Mouse (Mus musculus) kidney, adult 2 months (tissue): ENCODE results near the gene Utrn. TPM values are rescaled to one million over a fixed set of nuclear protein-coding genes. Genes with fewer than 3 reads are reported as not detected.

Experiments used
- DNase-seq: peaks from one replicate; pipeline ENCODE4 v3.0.0; 2021
- H3K27ac ChIP-seq: fragments of 200-500 bp; 2 replicates; pipeline ENCODE4 v1.5.1; 2012; ENCODE audit warnings: low read depth, low read length, control low read depth, inconsistent platforms; ENCODE audit not compliant: insufficient read depth
- H3K27me3 ChIP-seq: fragments of 200-500 bp; replicated peaks from 2 replicates; pipeline ENCODE4 v1.6.1; 2012; ENCODE audit warnings: mild to moderate bottlenecking, moderate library complexity, low read length, inconsistent platforms; ENCODE audit not compliant: control insufficient read depth, insufficient read depth
- H3K36me3 ChIP-seq: fragments of 200-500 bp; 2 replicates; pipeline ENCODE4 v1.6.1; 2012; ENCODE audit warnings: mild to moderate bottlenecking, moderate library complexity, low read length, inconsistent platforms; ENCODE audit not compliant: control insufficient read depth, insufficient read depth
- H3K4me1 ChIP-seq: fragments of 200-500 bp; 2 replicates; pipeline ENCODE4 v1.6.1; 2011; ENCODE audit warnings: low read length; ENCODE audit not compliant: control insufficient read depth, insufficient read depth
- H3K4me3 ChIP-seq: fragments of 200-500 bp; 2 replicates; pipeline ENCODE4 v1.5.1; 2011; ENCODE audit warnings: mild to moderate bottlenecking, low read depth, low read length, control low read depth; ENCODE audit not compliant: insufficient read depth
- CTCF ChIP-seq: fragments of 200-500 bp; conservative IDR thresholded peaks from 2 replicates; pipeline ENCODE4 v1.5.1; 2011; ENCODE audit warnings: low read depth, mild to moderate bottlenecking, control low read depth, low read length, moderate library complexity, mixed read lengths; ENCODE audit not compliant: insufficient read depth, insufficient read length
- POLR2A ChIP-seq: fragments of 200-500 bp; IDR thresholded peaks from one replicate; pipeline ENCODE4 v1.6.1; 2011; ENCODE audit warnings: low read depth, low read length, control low read depth
- WGBS: fragments of 180-500 bp; shearing (Covaris S2); methylation state at CpG from one replicate; pipeline ENCODE4 v1.1.7; 2018; 5-methylcytosine and 5-hydroxymethylcytosine counted together
- polyA plus RNA-seq: library from polyadenylated mRNA; depleted of rRNA; stranded (reverse); fragments of >200 nt; gene quantifications from 2 replicates; pipeline ENCODE4 v1.2.3, GENCODE M21; 2012; rRNA removed

The Utrn gene
- polyA plus RNA-seq, 1 experiment = 20.8 TPM

- Histone ChIP-seq H3K4me1 (no peaks in the 10 kb centered on the region), H3K27me3 (no peaks in the 10 kb centered on the region), H3K4me3 (no peak overlapping the region), H3K27ac (no peak overlapping the region), H3K36me3 (no peaks in the 10 kb centered on the region)
- 90% methylated on average over 1 of the region's 1 CpGs for WGBS
- TF ChIP-seq CTCF (no peak), POLR2A (no peak)
- no peak for DNase-seq
Observed at GRCm38 (mm10) chr10:12374741-12375140, 494.4 kb downstream of the Utrn start.

DNA sequence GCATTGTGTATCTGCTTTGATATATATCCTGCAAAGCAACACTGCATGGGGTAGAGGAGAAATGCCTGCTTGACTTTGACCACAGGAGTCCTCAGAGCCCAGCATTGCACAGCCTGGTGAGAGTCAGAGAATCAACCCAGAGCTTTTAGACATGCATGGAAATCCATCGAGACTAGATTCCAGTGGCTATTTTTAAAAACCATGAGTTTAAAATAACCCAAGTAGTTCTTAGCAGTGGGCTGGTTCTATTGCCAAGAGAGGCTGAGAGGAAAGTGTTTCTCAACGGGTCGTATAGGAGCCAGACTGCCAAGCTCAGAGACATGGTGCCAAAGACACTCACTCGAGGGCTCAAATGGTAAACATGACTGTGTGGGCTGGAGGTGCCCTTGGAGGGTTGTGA, 514.6 kb downstream of the Utrn start:
- Histone ChIP-seq H3K27ac (no peak overlapping the region), H3K4me1 (no peaks in the 10 kb centered on the region), H3K36me3 (no peaks in the 10 kb centered on the region), H3K4me3 (no peak overlapping the region), H3K27me3 (no peaks in the 10 kb centered on the region)
- DNase-seq = no peak
- WGBS = 85% methylated on average over 4 of the region's 4 CpGs
- TF ChIP-seq POLR2A = no peak
- TF ChIP-seq CTCF = no peak

- no peaks in the 10 kb centered on the region for H3K27me3 ChIP-seq
- no peaks in the 10 kb centered on the region for H3K36me3 ChIP-seq
- TF ChIP-seq CTCF (no peak), POLR2A (no peak)
- no peaks in the 10 kb centered on the region for H3K4me1 ChIP-seq
- no peak overlapping the region for H3K27ac ChIP-seq
- 82% methylated on average over 5 of the region's 5 CpGs for WGBS
- no peak overlapping the region for H3K4me3 ChIP-seq
- DNase-seq = no peak
Observed at GRCm38 (mm10) chr10:12354106-12354505, 515.1 kb downstream of the Utrn start.

GRCm38 (mm10) chr10:12339704-12340558, 529.2 kb downstream of the Utrn start:
- WGBS = 66% methylated on average over 10 of the region's 10 CpGs
- H3K4me3 ChIP-seq = no peak overlapping the region
- DNase-seq = no peak

DNA sequence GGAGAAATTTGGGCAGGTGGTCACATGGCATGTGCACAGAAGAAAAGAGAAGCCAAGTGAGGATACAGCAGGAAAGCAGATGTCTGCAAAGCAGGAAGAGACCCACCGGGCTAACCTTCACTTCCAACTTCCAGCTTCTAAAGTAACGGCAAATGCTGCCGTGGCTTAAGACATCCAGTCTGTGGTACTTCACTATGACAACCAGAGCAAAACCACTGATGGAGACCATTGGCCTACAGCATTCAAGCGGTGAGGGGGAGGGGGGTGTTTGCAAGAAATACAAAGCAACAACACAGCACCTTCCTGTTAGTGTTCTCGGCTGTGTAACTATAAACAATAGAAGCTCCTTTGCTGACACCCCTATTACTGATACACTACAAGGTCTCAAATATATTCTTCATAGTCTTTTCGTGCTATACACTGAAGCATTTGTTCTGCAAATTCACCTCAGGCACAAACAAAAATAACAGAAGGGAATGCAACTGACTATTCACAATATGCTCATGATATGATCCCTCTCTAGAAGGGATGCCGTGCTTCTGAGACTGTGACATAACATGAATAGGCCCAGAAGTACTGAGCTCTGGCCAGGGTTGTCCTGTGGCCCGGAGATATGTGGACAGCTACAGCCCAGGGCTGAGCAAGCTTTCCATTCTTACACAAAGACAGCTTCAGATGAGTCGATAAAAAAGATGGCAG, 530.0 kb downstream of the Utrn start:
- WGBS = 81% methylated on average over 9 of the region's 9 CpGs
- H3K36me3 ChIP-seq = no peaks in the 10 kb centered on the region
- H3K4me3 ChIP-seq = no peak overlapping the region
- no peak for DNase-seq
- H3K27me3 ChIP-seq = no peaks in the 10 kb centered on the region
- H3K27ac ChIP-seq = no peak overlapping the region
- TF ChIP-seq CTCF = no peak
- no peak for TF ChIP-seq POLR2A
- no peaks in the 10 kb centered on the region for H3K4me1 ChIP-seq

More at GRCm38 (mm10) chr10:12339704-12340558, 529.2 kb downstream of the Utrn start:
- H3K27me3 ChIP-seq = no peaks in the 10 kb centered on the region
- no peaks in the 10 kb centered on the region for H3K36me3 ChIP-seq
- TF ChIP-seq POLR2A (no peak), CTCF (no peak)
- H3K27ac ChIP-seq = no peak overlapping the region
- no peaks in the 10 kb centered on the region for H3K4me1 ChIP-seq

Other genes starting within 250 kb of the Utrn start
- gene Stx11, start 94.9 kb upstream of the Utrn start, polyA plus RNA-seq = 1.4 and 1.5 TPM in 2 replicates
- 26.0 and 32.2 TPM in 2 replicates for gene Sf3b5, start 136.0 kb upstream of the Utrn start, polyA plus RNA-seq
- gene Plagl1, start 191.1 kb upstream of the Utrn start, polyA plus RNA-seq = 11.6 and 12.7 TPM in 2 replicates